Mouse (Mus musculus): Measurements from ENCODE around the gene Hist1h2bn. TPM values are rescaled to one million over a fixed set of nuclear protein-coding genes. Genes with fewer than 3 reads are reported as not detected.
"Not testable (repeated sequence)": the region's sequence is repeated elsewhere in the genome, so short reads cannot be mapped to it uniquely, and the experiment has no call there.

The Hist1h2bn gene
- polyA plus RNA-seq, 1 experiment: 1.8 TPM

- Histone ChIP-seq H3K4me3 (peak overlapping the region; percentile 48), H3K27me3 (ENCODE audit: control insufficient read depth, insufficient read depth, insufficient read length) (no peaks in the 10 kb centered on the region), H3ac (ENCODE audit: control insufficient read depth, insufficient read length) (no peak overlapping the region), H3K4me2 (ENCODE audit: low read depth) (peak overlapping the region; percentile 97), H3K79me2 (ENCODE audit: control insufficient read depth, insufficient read depth) (no peaks in the 10 kb centered on the region), H3K36me3 (ENCODE audit: control insufficient read depth, insufficient read depth) (no peaks in the 10 kb centered on the region)
- TF ChIP-seq USF1 (IDR thresholded peaks at IDR 0.05; ENCODE audit: low read depth) (no peak), POLR2AphosphoS2 (IDR thresholded peaks at IDR 0.05; ENCODE audit: insufficient read length, low read depth) (no peak), SRF (IDR thresholded peaks at IDR 0.05; ENCODE audit: control insufficient read depth, insufficient read length, low read depth) (no peak), CEBPB (IDR thresholded peaks at IDR 0.05; ENCODE audit: insufficient read depth, poor library complexity, severe bottlenecking) (no peak), TCF3 (IDR thresholded peaks at IDR 0.05; ENCODE audit: insufficient read length, low read depth) (no peak), POLR2A (IDR thresholded peaks at IDR 0.05; ENCODE audit: insufficient read length, low read depth) (no peak), MYOG (IDR thresholded peaks at IDR 0.05; ENCODE audit: control insufficient read depth in 1 of 3, insufficient read depth in 1 of 3, insufficient read length in 2 of 3, low read depth in 2 of 3) (no peak), E2F4 (IDR thresholded peaks at IDR 0.05; ENCODE audit: insufficient read depth) (no peak), MAX (IDR thresholded peaks at IDR 0.05; ENCODE audit: low read depth) (no peak), MYOD1 (IDR thresholded peaks at IDR 0.05; ENCODE audit: control insufficient read depth in 1 of 3, insufficient read length in 2 of 3, low read depth in 2 of 3) (no peak), REST (IDR thresholded peaks at IDR 0.05; ENCODE audit: insufficient read depth, insufficient read length) (no peak), TCF12 (IDR thresholded peaks at IDR 0.05; ENCODE audit: insufficient read depth, poor library complexity, severe bottlenecking) (no peak)
These were observed 42.2 kb upstream of the Hist1h2bn start for GRCm38 (mm10) chr13:21711698-21712097.

GRCm38 (mm10) chr13:21714725-21715124 is 39.2 kb upstream of the Hist1h2bn start:
- H3ac ChIP-seq (ENCODE audit: control insufficient read depth, insufficient read length): no peak overlapping the region
- peak overlapping the region; percentile 30 for H3K4me3 ChIP-seq
- TF ChIP-seq POLR2AphosphoS2 (IDR thresholded peaks at IDR 0.05; ENCODE audit: insufficient read length, low read depth) (no peak), CEBPB (IDR thresholded peaks at IDR 0.05; ENCODE audit: insufficient read depth, poor library complexity, severe bottlenecking) (peak; percentile 68; the same call in 1 of the 2 replicates)
- H3K36me3 ChIP-seq (ENCODE audit: control insufficient read depth, insufficient read depth): no peaks in the 10 kb centered on the region
- peak overlapping the region; percentile 89 for H3K4me2 ChIP-seq (ENCODE audit: low read depth)
- H3K79me2 ChIP-seq (ENCODE audit: control insufficient read depth, insufficient read depth): no peaks in the 10 kb centered on the region
- no peaks in the 10 kb centered on the region for H3K27me3 ChIP-seq (ENCODE audit: control insufficient read depth, insufficient read depth, insufficient read length)

- peak overlapping the region; percentile 89 for H3K4me2 ChIP-seq (ENCODE audit: low read depth)
- H3K4me3 ChIP-seq: peak overlapping the region; percentile 30
- TF ChIP-seq POLR2A (IDR thresholded peaks at IDR 0.05; ENCODE audit: insufficient read length, low read depth) (peak; percentile 2), CEBPB (IDR thresholded peaks at IDR 0.05; ENCODE audit: insufficient read depth, poor library complexity, severe bottlenecking) (no peak)
- no peaks in the 10 kb centered on the region for H3K36me3 ChIP-seq (ENCODE audit: control insufficient read depth, insufficient read depth)
- no peaks in the 10 kb centered on the region for H3K27me3 ChIP-seq (ENCODE audit: control insufficient read depth, insufficient read depth, insufficient read length)
- H3ac ChIP-seq (ENCODE audit: control insufficient read depth, insufficient read length): no peak overlapping the region
- no peaks in the 10 kb centered on the region for H3K79me2 ChIP-seq (ENCODE audit: control insufficient read depth, insufficient read depth)
These were observed 38.6 kb upstream of the Hist1h2bn start for GRCm38 (mm10) chr13:21715131-21715863.

- peak; percentile 81 for TF ChIP-seq POLR2AphosphoS2 (IDR thresholded peaks at IDR 0.05; ENCODE audit: insufficient read length, low read depth)
- TF ChIP-seq POLR2A (IDR thresholded peaks at IDR 0.05; ENCODE audit: insufficient read length, low read depth): peak; percentile 61
- Histone ChIP-seq H3K4me2 (ENCODE audit: low read depth) (peak within 1 kb of the TSS; percentile 97), H3K4me3 (peak within 1 kb of the TSS; percentile 30)
- not testable (repeated sequence) for H3K27me3 ChIP-seq (ENCODE audit: control insufficient read depth, insufficient read depth, insufficient read length); H3K36me3 ChIP-seq (ENCODE audit: control insufficient read depth, insufficient read depth); H3ac ChIP-seq (ENCODE audit: control insufficient read depth, insufficient read length); H3K79me2 ChIP-seq (ENCODE audit: control insufficient read depth, insufficient read depth)
These were observed 37.9 kb upstream of the Hist1h2bn start, which contains the start of the genes Hist1h2bl and Hist1h2ai for GRCm38 (mm10) chr13:21715864-21716539. TSS of gene Hist1h2bl (minus strand) at chr13:21716143. TSS of gene Hist1h2ai (plus strand) at chr13:21716422.

GRCm38 (mm10) chr13:21716540-21717391 is 37.2 kb upstream of the Hist1h2bn start:
- TF ChIP-seq POLR2AphosphoS2 (IDR thresholded peaks at IDR 0.05; ENCODE audit: insufficient read length, low read depth): peak; percentile 82
- peak; percentile 60 for TF ChIP-seq POLR2A (IDR thresholded peaks at IDR 0.05; ENCODE audit: insufficient read length, low read depth)
- H3ac ChIP-seq (ENCODE audit: control insufficient read depth, insufficient read length); H3K27me3 ChIP-seq (ENCODE audit: control insufficient read depth, insufficient read depth, insufficient read length); H3K36me3 ChIP-seq (ENCODE audit: control insufficient read depth, insufficient read depth); H3K79me2 ChIP-seq (ENCODE audit: control insufficient read depth, insufficient read depth): not testable (repeated sequence)
- peak overlapping the region; percentile 97 for H3K4me2 ChIP-seq (ENCODE audit: low read depth)
- peak overlapping the region; percentile 30 for H3K4me3 ChIP-seq
